Mouse (Mus musculus): ENCODE data around the gene Tes3-ps.

DNA sequence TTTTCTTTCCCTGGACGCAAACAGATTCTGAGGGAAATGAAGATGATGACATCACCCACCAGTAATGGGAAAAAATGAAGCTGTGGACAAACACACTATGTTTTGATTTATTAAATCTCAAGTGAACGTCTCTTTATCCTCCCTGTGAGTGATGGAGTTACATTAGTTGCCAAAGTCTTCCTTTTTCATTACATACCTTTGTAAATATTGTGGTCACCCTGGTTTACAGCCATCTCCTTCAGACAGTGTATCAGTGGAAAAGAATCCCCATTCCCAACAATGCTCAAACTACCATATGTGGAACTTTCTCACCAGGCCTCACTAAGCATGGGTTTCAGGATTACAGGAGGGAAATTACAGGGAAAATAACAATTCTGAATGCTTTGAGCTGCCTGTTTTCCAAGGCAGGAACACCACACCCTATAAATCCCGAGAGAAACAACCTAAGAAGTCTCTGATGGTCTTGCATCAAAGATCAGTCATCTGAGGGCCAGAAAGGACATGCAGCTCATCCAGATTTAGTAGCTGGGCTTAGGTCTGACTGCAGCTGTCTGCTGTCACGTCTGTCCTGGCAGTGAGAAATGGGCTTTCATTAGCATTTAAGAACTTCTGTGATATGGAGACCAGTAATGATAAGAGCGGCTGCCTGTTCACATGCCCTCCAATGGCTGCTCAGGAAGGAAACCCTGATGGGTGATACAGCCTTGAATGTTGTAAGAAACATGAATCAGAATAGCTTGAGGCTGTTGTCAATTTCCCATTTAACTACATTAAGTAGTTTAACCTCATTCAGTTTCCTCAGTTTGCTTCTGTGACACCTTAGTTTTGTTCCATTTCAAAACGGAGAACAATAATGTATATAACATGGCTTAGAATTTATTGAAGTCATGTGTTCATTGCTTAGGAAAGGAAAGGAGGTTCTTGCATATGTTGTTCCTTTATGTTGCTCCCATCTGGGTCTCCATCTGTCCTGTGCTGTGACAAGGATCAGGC is at the start of gene Tes3-ps:
- TF ChIP-seq CTCF (IDR thresholded peaks at IDR 0.05; ENCODE audit: low read depth) (no peak), EP300 (IDR thresholded peaks at IDR 0.05; ENCODE audit: low read depth) (no peak)

Measured in heart, postnatal 0 days (tissue).